Mouse (Mus musculus) macrophage (primary cell): ENCODE results near the gene Ppp1ca. TPM values are rescaled to one million over a fixed set of nuclear protein-coding genes. Genes with fewer than 3 reads are reported as not detected.

Source experiments
- H3K27ac ChIP-seq: fragments of 350-480 bp; formaldehyde crosslinking; 2 replicates; pipeline ENCODE4 v1.9.0; 2021
- H3K36me3 ChIP-seq: fragments of 350-480 bp; formaldehyde crosslinking; 2 replicates; pipeline ENCODE4 v1.9.0; 2021; ENCODE audit errors: inconsistent target
- H3K4me3 ChIP-seq: fragments of 350-480 bp; formaldehyde crosslinking; 2 replicates; pipeline ENCODE4 v1.9.0; 2021; ENCODE audit errors: inconsistent target
- H3K79me2 ChIP-seq: fragments of 350-480 bp; formaldehyde crosslinking; 2 replicates; pipeline ENCODE4 v1.9.0; 2021; ENCODE audit errors: inconsistent target
- WGBS: methylation state at CpG from one replicate; pipeline ENCODE4 v1.1.7; 2026; ENCODE audit warnings: inconsistent platforms; ENCODE audit not compliant: missing documents; 5-methylcytosine and 5-hydroxymethylcytosine counted together
- polyA plus RNA-seq: library from polyadenylated mRNA; stranded (reverse); fragments of 250-400 nt; gene quantifications from 3 replicates; pipeline ENCODE4 v1.2.4, GENCODE M21; 2018; ENCODE audit warnings: inconsistent platforms
- total RNA-seq, 78 experiments: library from RNA; depleted of rRNA; stranded (reverse); fragments of 250-400 nt; gene quantifications; 1 replicate in 9 of 78; 2 replicates in 24 of 78; 3 replicates in 43 of 78; 4 replicates in 2 of 78; pipeline ENCODE4 v1.2.4; 2018; ENCODE audit warnings: inconsistent platforms in 56 of 78

Ppp1ca gene
- total RNA-seq (2018; cell fraction: chromatin; rRNA removed), result 100 to 1,000 TPM in 4 of 26 experiments, 10 to 100 TPM in 22; 18.3 to 159 (median 72.4) TPM
- 100 to 1,000 TPM; 243 to 343 (median 284) TPM for total RNA-seq (2018; cell fraction: cytosol; rRNA removed)
- total RNA-seq (2018; cell fraction: nucleus; rRNA removed), result 100 to 1,000 TPM in 11 of 26 experiments, 10 to 100 TPM in 15; 34.9 to 158 (median 91.0) TPM
- polyA plus RNA-seq, result 375 to 413 TPM (median 395 TPM) in 3 replicates

DNA sequence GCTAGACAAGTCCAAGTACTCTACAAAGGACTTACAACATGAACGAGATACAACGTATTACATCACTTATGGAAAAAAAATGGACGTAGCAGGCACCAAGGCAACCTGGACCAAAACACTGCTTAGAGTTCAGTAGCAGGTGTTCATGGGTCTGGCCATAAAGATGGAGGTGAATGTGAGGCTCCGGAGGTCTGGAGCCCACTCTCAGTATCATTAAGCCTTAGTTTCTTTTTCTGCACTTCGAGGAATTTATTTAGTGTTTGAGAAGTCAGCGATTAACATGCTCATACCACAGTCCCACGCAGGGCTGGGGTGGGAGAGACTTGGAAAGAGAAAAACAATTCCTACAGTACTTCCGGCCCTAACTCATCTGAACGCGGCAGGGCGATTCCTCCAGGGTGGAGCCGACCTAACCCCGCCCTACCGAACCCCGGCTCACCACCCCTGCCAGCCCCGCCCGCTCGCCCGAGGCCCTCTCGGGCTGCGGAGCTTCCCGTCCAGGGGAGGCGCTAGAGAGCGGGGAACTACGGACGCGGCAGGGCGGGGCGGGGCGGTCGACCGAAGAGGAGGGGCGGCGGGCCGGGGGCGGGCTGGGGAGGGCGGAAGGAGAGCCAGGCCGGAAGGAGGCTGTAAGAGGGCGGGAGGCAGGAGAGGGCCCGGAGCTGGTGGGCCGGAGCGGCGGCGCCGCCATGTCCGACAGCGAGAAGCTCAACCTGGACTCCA lies at the start of gene Ppp1ca:
Gene Ppp1ca (plus strand): TSS at position 538 of the 723 bp plus-strand sequence.
- 2% methylated on average over 44 of the region's 47 CpGs for WGBS
- peak within 1 kb of the TSS; percentile 76 for H3K27ac ChIP-seq
- H3K79me2 ChIP-seq, result peaks cover 36% of the 10 kb centered on the region
- peak within 1 kb of the TSS; percentile 99 for H3K4me3 ChIP-seq
- H3K36me3 ChIP-seq, result peaks cover 33% of the 10 kb centered on the region

DNA sequence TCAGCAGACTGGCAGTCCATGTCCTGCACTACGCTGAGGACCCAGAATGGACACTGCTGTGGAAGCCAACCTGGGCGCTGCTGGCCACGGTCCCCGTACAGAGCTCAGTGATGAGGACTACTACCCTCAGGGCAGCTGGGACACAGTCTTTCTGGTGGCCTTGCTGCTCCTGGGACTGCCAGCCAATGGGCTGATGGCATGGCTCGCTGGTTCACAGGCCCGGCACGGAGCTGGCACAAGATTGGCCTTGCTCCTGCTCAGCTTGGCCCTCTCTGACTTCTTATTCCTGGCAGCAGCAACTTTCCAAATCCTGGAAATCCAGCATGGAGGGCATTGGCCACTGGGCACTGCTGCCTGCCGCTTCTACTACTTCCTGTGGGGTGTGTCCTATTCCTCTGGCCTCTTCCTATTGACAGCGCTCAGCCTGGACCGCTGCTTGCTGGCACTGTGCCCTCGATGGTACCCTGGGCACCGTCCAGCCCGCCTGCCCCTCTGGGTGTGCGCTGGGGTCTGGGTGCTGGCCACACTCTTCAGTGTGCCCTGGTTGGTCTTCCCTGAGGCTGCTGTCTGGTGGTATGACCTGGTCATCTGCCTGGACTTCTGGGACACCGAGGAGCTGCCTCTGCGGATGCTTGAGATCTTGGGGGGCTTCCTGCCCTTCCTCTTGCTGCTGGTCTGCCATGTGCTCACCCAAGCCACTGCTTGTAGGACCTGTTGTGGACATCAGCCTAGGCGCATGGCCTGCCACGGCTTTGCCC lies 49.3 kb upstream of the Ppp1ca start:
- Histone ChIP-seq H3K79me2 (no peaks in the 10 kb centered on the region), H3K36me3 (no peaks in the 10 kb centered on the region), H3K27ac (no peak overlapping the region), H3K4me3 (no peak overlapping the region)
- WGBS, result 95% methylated on average over 18 of the region's 18 CpGs

DNA sequence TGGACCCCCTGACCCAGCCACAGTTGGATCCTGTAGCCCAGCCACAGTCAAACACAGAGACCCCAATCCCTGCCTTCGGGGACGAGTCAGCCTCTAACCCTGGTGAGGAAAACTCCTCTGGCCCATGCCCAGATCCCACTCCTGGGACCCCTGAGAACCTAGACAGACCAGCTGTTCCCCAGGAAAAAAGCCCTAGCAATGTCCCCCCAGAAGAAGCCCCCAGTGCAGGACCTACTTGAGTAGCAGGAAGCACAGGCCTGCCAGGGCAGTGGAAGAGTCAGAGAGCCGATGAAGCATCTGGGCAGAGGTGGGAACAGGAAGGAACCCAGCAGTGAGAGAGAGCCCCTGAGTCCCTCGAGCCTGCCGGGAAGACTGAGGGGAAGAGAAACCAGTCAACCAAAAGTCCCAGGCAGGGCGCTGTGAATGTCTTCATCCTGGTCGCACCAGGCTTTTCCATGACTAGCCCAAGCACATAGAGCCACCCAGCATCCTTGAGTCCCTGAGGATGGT lies 48.1 kb upstream of the Ppp1ca start, which contains the start of gene Cabp4:
Gene Cabp4 (minus strand): TSS at position 275 of the 510 bp plus-strand sequence.
- H3K79me2 ChIP-seq, result peaks cover 3% of the 10 kb centered on the region
- no peak within 1 kb of the TSS for H3K27ac ChIP-seq
- 61% methylated on average over 7 of the region's 7 CpGs for WGBS
- H3K4me3 ChIP-seq, result no peak within 1 kb of the TSS
- no peaks in the 10 kb centered on the region for H3K36me3 ChIP-seq

DNA sequence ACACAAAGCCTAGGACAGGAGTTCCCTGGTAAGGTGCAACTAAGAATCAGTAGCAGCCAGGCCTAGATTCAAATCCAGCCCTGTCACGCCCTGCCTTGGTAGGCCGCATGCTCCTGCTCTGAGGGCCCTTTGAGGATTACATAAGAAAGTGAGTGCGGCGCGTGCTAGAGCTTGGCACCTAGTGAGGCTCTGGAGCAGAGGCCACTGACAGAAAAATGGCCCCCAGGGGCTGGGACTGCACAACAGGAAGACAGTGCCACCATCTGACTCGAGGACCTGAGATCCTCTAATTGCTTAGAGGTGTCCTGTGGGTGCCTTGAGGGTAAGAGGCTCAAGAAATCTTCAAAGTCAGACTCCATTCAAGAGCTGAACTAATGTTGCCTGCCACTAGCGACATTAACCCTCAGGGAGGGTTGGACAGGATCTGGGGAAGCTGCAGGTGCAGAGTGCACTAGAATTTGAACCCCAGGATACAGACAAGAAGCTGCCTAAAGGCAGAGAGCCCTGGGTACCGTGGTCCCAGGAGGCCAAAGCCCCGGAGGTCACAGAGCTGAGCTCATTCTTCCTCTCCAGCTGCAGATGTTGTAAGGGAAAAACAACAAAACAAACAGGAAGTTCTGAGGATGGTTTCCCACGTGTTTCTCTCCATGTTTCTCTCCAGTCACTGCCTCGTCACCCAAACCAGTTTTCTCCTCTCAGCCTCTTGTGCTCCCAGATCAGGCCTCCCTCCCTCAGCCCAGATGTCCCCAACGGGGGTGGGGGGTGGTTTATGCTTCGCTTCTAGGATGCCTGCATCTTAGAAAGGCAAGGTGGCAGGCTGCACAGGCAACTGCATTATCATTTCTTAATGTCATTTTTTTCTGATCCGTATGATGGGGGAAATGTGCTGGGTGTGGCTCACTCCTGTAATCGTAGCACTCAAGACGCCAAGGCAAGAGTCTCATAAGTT lies 47.0 kb upstream of the Ppp1ca start:
- H3K79me2 ChIP-seq, result peaks cover 13% of the 10 kb centered on the region
- H3K4me3 ChIP-seq, result no peak overlapping the region
- no peak overlapping the region for H3K27ac ChIP-seq
- 69% methylated on average over 15 of the region's 16 CpGs for WGBS
- peaks cover 2% of the 10 kb centered on the region; the same call in 1 of the 2 replicates for H3K36me3 ChIP-seq

DNA sequence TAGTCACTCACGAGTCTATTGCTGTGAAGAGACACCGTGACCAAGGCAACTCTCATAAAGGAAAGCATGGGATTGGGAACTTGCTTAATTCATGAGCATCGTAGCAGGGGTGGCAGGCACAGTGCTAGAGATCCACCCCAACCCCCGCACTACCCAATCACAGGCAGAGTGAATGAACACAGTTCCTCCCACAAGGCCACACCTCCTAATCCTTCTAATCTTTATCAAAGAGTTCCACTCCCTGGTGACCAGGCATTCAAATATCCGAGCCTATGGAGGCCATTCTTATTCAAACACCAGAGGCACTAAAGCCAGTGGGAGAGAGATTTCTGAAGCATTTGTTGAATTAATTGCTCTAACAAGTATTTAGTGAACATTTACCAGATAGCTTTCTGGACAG lies 45.9 kb upstream of the Ppp1ca start:
- Histone ChIP-seq H3K27ac (no peak overlapping the region), H3K79me2 (peaks cover 24% of the 10 kb centered on the region), H3K4me3 (no peak overlapping the region), H3K36me3 (peaks cover 13% of the 10 kb centered on the region)
- 97% methylated on average over 5 of the region's 5 CpGs for WGBS

DNA sequence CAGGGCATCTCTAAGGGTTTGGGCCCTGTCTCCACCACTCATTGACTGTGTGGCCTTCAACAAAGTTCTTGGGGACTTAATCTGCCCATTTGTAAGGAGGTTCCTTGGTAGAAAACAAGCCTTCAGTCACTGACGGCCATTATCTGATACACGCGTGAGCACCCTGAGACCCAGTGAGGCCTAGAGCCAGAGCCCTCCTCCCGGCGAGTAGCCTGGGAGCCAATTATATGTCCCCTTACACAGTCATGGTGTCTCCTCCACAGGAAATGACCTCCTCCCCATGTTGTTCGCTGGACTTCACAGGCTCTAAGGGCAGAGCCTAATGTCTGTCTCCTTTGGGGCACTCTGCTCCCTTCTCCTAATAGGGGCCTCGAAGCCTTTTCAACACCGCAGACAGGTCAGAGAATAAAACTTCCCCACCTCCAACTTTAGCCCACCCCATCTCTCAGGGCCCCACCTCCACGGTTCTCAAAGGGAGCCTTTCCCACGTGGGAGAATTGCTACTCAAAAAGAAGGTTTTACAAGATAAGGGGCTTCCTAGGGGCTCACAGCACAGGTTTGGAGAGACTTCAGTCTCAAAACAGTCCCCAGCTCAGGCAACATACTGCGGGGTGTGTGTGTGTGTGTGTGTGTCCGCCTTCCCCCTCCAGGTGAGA lies 45.4 kb upstream of the Ppp1ca start:
- Histone ChIP-seq H3K79me2 (peaks cover 26% of the 10 kb centered on the region), H3K4me3 (no peak overlapping the region), H3K36me3 (peaks cover 19% of the 10 kb centered on the region), H3K27ac (peak overlapping the region; percentile 52)
- WGBS, result 85% methylated on average over 11 of the region's 12 CpGs

DNA sequence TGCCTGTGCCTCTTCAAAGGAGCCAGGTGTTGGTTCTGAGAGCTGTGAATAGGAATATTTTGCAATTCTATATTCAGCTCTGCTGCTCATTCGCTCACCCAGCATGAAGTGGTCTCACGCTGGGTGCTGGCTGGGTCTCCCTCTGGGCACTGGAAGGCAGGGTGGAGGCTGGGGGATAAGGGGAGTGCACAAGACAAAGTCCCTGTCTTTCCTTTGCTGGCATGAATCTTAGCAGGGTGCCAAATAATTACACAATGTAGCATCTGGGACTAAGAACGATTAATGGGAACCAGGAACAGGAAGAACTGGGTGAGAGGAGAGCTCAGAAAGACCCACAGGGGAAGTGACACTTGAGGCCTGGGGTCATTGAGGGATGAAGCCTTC lies 44.9 kb upstream of the Ppp1ca start:
- peaks cover 26% of the 10 kb centered on the region for H3K79me2 ChIP-seq
- 50% methylated on average over 3 of the region's 3 CpGs for WGBS
- H3K27ac ChIP-seq, result peak overlapping the region; percentile 52
- H3K4me3 ChIP-seq, result no peak overlapping the region
- peaks cover 22% of the 10 kb centered on the region for H3K36me3 ChIP-seq

DNA sequence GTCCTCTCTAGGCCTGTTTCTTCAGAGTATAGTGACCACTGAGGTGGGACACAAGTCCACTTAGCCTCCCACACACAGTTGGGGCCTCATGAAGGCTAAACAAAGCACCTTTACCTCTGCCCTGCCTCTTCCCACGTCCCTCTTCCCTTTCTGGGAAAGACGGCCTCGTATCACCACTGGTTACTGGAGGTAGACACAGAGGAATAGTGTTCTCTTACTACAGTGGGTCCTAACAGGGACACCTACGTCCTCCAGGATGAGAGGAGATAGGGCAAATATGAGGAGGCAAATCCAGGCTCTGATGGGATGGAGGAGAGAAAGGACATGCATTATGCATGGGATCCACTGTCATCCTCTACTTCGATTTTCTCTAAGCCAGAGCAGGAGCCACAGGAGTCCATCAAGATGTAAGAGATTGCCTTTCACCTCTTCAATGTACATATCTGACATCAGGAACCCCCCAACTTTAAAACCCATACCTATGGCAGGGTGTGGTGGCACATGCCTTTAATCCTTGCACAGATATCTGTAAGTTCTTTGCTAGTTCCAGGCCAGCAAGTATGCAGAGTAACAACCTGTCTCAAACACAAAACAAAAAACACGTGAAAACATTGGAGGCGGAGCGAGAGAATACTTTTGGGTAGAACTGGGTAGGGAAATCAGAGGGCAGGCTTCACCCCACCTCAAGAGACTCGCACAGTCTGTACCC lies 43.9 kb upstream of the Ppp1ca start:
- H3K79me2 ChIP-seq, result peaks cover 26% of the 10 kb centered on the region
- 43% methylated on average over 9 of the region's 9 CpGs for WGBS
- no peak overlapping the region; the same call in 1 of the 2 replicates for H3K4me3 ChIP-seq
- H3K36me3 ChIP-seq, result peaks cover 31% of the 10 kb centered on the region
- H3K27ac ChIP-seq, result peak overlapping the region; percentile 52

DNA sequence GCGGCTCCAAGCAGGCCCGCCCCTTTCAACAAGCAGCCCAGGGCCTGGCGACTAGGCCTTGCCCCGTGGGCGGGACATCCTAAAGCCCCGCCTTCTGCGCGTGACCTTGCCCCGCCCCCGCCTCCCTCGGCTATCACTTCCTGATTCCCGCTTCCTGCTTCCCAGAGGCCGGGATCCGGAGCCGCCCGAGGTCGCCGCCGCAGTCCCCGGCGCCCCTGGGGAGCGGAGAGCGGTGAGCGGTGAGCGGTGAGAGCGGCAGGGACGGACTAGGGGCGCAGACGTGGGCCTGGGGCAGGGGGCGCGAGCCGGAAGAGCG lies 43.4 kb upstream of the Ppp1ca start, which contains the start of gene Coro1b:
Gene Coro1b (plus strand): TSS at position 129 of the 316 bp plus-strand sequence.
- under 1% methylated on average over 33 of the region's 33 CpGs for WGBS
- Histone ChIP-seq H3K36me3 (peaks cover 36% of the 10 kb centered on the region), H3K4me3 (peak within 1 kb of the TSS; percentile 99), H3K27ac (peak within 1 kb of the TSS; percentile 83), H3K79me2 (peaks cover 26% of the 10 kb centered on the region)

DNA sequence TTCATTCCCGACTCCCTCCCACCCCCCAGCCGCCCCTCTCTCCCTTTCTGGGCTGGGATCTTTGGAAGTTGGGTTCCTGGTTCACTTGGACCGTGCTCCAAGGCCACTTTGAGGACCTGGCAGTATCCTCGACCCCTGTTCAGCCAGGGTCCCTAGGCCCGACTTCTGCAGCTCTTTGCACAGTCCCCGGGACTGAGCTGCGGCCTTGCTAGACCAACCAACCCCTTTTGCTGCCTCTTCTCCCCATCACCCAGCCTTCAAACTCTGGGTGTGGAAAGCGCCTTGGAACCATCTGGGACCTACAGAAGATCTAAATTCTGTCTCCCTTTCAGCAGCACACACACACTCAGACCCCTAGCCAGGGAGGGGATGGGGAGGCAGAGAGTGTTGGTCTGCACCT lies 43.0 kb upstream of the Ppp1ca start:
- Histone ChIP-seq H3K4me3 (peak overlapping the region; percentile 99), H3K79me2 (peaks cover 26% of the 10 kb centered on the region), H3K36me3 (peaks cover 40% of the 10 kb centered on the region), H3K27ac (peak overlapping the region; percentile 83)
- 1% methylated on average over 8 of the region's 8 CpGs for WGBS

DNA sequence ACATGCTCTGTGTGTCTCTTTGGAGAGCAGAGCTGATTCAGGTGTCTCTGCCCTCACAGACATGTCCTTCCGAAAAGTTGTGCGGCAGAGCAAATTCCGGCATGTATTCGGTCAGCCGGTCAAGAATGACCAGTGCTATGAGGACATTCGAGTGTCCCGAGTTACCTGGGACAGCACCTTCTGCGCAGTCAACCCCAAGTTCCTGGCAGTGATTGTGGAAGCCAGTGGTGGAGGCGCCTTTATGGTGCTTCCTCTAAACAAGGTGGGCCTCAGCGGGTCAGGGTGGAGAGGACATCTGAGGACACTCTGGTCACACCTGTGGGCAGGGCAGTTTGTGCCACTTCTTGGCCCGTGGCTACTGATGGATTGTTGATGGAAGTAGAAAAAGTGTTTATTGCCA lies 42.6 kb upstream of the Ppp1ca start:
- WGBS, result 57% methylated on average over 7 of the region's 11 CpGs
- peaks cover 41% of the 10 kb centered on the region for H3K36me3 ChIP-seq

DNA sequence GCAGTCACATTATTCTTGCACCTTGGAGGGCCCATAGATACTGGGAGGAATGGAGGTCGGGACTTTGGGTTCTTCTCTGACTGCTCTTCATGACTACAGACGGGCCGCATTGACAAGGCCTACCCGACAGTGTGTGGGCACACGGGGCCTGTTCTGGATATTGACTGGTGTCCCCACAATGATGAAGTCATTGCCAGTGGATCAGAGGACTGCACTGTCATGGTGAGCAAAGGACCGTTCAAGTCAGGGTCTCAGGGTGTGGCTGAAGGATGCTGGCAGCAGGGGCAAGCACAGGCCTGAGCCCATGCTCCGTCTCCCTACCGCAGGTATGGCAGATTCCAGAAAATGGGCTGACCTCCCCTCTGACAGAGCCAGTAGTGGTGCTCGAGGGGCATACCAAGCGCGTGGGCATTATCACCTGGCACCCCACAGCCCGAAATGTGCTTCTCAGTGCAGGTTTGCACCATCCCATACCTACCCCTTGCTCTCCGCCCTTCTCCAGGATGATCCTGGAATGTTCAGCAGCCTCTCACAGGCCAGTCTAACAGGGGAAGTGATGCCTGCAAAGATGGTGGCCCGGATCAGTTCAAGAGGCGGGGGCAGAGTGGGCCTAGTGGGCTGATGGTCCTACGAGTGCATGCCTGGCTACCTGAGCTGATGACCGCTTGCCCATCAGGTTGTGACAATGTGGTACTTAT lies 42.0 kb upstream of the Ppp1ca start:
- 97% methylated on average over 16 of the region's 17 CpGs for WGBS
- Histone ChIP-seq H3K36me3 (peaks cover 41% of the 10 kb centered on the region), H3K79me2 (peaks cover 26% of the 10 kb centered on the region), H3K4me3 (peak overlapping the region; percentile 99), H3K27ac (peak overlapping the region; percentile 83; the same call in 1 of the 2 replicates)

More for the DNA sequence above, 42.6 kb upstream of the Ppp1ca start:
- H3K79me2 ChIP-seq, result peaks cover 26% of the 10 kb centered on the region
- peak overlapping the region; percentile 83 for H3K27ac ChIP-seq
- peak overlapping the region; percentile 99 for H3K4me3 ChIP-seq
